Mouse (Mus musculus): ENCODE measurements around the gene Rnf40. TPM values are rescaled to one million over a fixed set of nuclear protein-coding genes. Genes with fewer than 3 reads are reported as not detected.

Rnf40 gene
- total RNA-seq, 2 experiments from 2014 or later, result 67.4 to 67.9 TPM

DNA sequence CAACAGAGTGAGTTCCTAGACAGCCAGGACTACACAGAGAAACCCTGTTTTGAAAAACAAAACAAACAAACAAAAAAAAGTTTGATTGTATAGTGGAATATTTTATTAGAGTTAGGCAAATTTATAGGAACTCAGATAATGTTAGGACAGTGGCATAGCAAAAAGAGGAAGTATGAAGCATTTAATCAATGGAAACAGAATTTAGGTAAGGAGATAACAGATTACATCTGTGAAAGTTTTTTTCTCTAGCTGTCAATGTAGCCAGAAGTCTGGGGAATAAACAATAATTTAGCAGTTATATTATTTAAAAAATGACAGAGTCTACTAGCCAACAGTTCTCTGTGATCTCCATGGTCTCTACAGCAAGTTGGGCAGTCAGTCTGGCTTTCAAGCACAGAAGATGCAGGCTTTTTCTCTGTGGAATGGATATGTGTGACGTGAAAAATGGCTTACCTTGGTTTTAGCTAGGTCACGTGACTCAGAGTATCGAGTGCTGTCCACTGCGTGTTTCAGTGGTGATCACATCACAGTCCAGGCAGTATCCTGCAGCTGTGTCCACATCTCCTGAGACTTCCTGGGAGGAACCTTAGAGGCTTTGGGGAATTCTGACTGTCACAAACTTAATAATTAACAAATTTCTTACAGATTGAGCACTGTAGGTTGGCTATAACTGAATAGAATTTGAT, 60.1 kb downstream of the Rnf40 start:
- no peak for DNase-seq (ENCODE audit: low spot score in 2 of 2)

DNA sequence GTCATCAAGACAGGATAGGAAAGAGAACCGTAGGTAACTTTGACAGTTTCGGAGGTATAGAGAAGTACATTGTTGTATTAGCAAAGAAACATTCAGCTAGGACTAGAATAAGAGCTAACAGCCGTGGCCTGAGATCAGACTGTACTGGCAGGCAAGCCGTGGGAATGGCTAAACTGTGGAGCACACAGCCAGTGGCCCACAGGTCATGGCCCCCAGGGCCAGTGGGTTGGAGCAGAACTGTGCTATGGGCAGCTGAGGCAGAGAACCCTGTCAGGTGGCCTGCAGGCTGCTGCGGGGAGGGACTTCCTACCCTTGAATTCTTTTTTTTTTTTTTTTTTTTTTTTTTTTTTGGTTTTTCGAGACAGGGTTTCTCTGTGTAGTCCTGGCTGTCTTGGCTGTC, 60.6 kb downstream of the Rnf40 start:
- DNase-seq (ENCODE audit: low spot score in 2 of 2), result no peak

DNA sequence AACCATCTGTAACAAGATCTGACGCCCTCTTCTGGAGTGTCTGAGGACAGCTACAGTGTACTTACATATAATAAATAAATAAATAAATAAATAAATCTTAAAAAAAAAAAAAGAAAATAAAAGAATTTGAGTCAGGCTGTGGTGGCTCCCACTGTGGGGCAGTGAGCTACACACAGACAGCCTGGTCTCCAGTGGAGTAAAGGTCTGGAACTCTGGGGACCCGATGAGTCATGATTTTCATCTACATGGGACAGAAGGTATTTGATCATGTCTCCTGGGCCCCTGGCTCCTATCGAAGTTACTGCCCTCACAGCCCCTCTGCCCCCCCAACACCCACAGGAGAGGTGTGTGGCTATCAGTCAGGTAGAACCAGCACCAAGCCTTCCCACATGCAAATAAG, 63.1 kb downstream of the Rnf40 start:
- no peak for DNase-seq (ENCODE audit: low spot score in 2 of 2)

DNA sequence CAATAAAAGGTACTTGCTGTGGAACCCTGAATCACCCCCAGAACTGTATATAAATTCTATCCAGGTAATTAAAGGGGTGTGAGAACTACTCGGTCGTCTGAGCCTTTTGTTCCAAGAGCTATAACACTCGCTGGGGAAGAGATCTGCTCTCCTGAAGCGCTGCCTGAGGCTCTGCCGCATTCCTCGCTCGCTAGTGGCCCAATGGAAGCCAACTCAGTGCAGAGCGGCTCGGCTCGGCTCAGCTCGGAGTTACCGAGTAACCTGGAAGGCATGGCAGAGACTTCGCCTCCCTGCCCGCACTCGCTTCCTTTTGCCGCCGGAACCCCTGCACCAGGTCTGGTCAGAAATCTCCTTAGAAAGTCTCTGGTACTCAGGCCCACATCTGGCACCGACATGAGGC, 63.5 kb downstream of the Rnf40 start:
- DNase-seq (ENCODE audit: low spot score in 2 of 2), result no peak

DNA sequence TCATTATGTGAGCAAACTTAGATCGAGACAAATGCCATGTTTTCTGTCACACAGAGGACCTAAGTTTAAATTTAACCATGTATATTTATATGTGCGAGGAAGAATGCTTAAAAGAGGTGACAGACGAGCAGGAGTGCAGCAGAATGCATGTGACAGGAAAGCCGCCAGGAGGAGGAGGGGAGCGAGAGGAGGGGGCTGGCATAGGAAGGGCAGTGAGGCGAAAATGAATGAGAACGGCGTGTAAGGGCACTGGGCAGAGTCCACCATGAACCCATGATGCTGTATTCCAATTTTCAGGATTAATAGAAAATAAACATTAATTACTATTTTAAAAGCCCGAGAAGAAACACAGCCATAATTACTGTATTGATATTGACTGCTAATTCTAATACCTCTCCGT, 65.8 kb downstream of the Rnf40 start:
- no peak for DNase-seq (ENCODE audit: low spot score in 2 of 2)

Other genes starting within 250 kb of the Rnf40 start
- gene Zfp768, start 243.2 kb upstream of the Rnf40 start, total RNA-seq (2021), result 10 to 100 TPM; 11.3 to 13.6 TPM
- gene Zfp747, start 212.7 kb upstream of the Rnf40 start, total RNA-seq (2021), result 1 to 10 TPM; 6.3 to 7.5 TPM
- gene 9130019O22Rik, start 201.6 kb upstream of the Rnf40 start, total RNA-seq (2021), result 1 to 10 TPM; 3.4 to 3.5 TPM
- 1 to 10 TPM; 6.0 to 7.9 TPM for gene E430018J23Rik, start 195.1 kb upstream of the Rnf40 start, total RNA-seq (2021)
- gene Zfp764, start 181.9 kb upstream of the Rnf40 start, total RNA-seq (2021), result 1 to 10 TPM; 3.8 to 3.9 TPM
- gene Zfp688, start 166.7 kb upstream of the Rnf40 start, total RNA-seq (2021), result 10 to 100 TPM; 14.7 to 15.5 TPM
- 1 to 10 TPM; 6.0 to 6.5 TPM for gene Zfp689, start 139.6 kb upstream of the Rnf40 start, total RNA-seq (2021)
- 10 to 100 TPM; 27.4 to 30.4 TPM for gene Prr14, start 129.2 kb upstream of the Rnf40 start, total RNA-seq (2021)
- 10 to 100 TPM; 55.7 to 58.5 TPM for gene Fbrs, start 109.6 kb upstream of the Rnf40 start, total RNA-seq (2021)
- gene Srcap, start 76.8 kb upstream of the Rnf40 start, total RNA-seq (2021), result 100 to 1,000 TPM; 103 to 108 TPM
- gene Gm42715, start 69.2 kb upstream of the Rnf40 start, total RNA-seq (2021), result 1 to 10 TPM; 7.6 to 9.2 TPM
- 1 to 10 TPM in 1 of 2 experiments, not detected in 1; 1.6 TPM for gene Tmem265, start 27.4 kb upstream of the Rnf40 start, total RNA-seq (2021)
- 10 to 100 TPM; 76.7 to 80.5 TPM for gene Phkg2, start 15.4 kb upstream of the Rnf40 start, total RNA-seq (2021)
- gene Ccdc189, start 172 bp upstream of the Rnf40 start, total RNA-seq (2021), result 10 to 100 TPM in 1 of 2 experiments, 1 to 10 TPM in 1; 9.5 to 10.4 TPM
- 10 to 100 TPM; 20.1 to 21.6 TPM for gene Zfp629, start 27.0 kb downstream of the Rnf40 start, total RNA-seq (2021)
- gene Bcl7c, start 120.2 kb downstream of the Rnf40 start, total RNA-seq (2021), result 10 to 100 TPM; 34.4 to 34.6 TPM
- gene Ctf1, start 124.0 kb downstream of the Rnf40 start, total RNA-seq (2021), result 1 to 10 TPM; 3.5 to 4.6 TPM
- not detected for gene Ctf2, start 143.4 kb downstream of the Rnf40 start, total RNA-seq (2021)
- 10 to 100 TPM; 59.2 to 59.7 TPM for gene Fbxl19, start 155.8 kb downstream of the Rnf40 start, total RNA-seq (2021)
- gene Orai3, start 181.0 kb downstream of the Rnf40 start, total RNA-seq (2021), result 10 to 100 TPM; 25.9 to 29.3 TPM
- gene Setd1a, start 187.9 kb downstream of the Rnf40 start, total RNA-seq (2021), result 10 to 100 TPM; 35.4 to 44.6 TPM
- 1 to 10 TPM; 4.1 to 5.2 TPM for gene Gm49388, start 196.8 kb downstream of the Rnf40 start, total RNA-seq (2021)
- 1 to 10 TPM; 6.3 to 7.8 TPM for gene Hsd3b7, start 211.8 kb downstream of the Rnf40 start, total RNA-seq (2021)
- 10 to 100 TPM; 65.6 to 68.6 TPM for gene Stx4a, start 235.5 kb downstream of the Rnf40 start, total RNA-seq (2021)
- gene Stx1b, start 235.8 kb downstream of the Rnf40 start, total RNA-seq (2021), result 100 to 1,000 TPM; 335 to 338 TPM

All from layer of hippocampus, adult 18-20 months (tissue).